Mouse (Mus musculus) heart, embryonic 15.5 days (tissue): ENCODE measurements around the gene Plscr1. TPM values are rescaled to one million over a fixed set of nuclear protein-coding genes. Genes with fewer than 3 reads are reported as not detected.

Source experiments
- ATAC-seq: fragments of 200-750 bp; cut with Nextera tagmentation; replicated peaks from 2 replicates; pipeline ENCODE4 v1.8.0; 2017; ENCODE audit warnings: low read depth, moderate TSS enrichment; ENCODE audit not compliant: insufficient number of reproducible peaks, insufficient read depth, low FRiP score
- H3K27ac ChIP-seq: fragments of 300-500 bp; sonication (generic); 2 replicates; pipeline ENCODE4 v1.5.1; 2015; ENCODE audit warnings: mild to moderate bottlenecking, inconsistent platforms
- H3K27me3 ChIP-seq: fragments of 300-500 bp; sonication (generic); 2 replicates; pipeline ENCODE4 v1.6.1; 2015; ENCODE audit warnings: inconsistent platforms
- H3K36me3 ChIP-seq: fragments of 300-500 bp; sonication (generic); 2 replicates; pipeline ENCODE4 v1.6.1; 2015; ENCODE audit warnings: mild to moderate bottlenecking, inconsistent platforms
- H3K4me1 ChIP-seq: fragments of 300-500 bp; sonication (generic); replicated peaks from 2 replicates; pipeline ENCODE4 v1.6.1; 2015; ENCODE audit warnings: inconsistent platforms
- H3K4me2 ChIP-seq: fragments of 300-500 bp; sonication (generic); 2 replicates; pipeline ENCODE4 v1.6.1; 2015; ENCODE audit warnings: inconsistent platforms, mild to moderate bottlenecking, moderate library complexity
- H3K4me3 ChIP-seq: fragments of 300-500 bp; sonication (generic); 2 replicates; pipeline ENCODE4 v1.5.1; 2015; ENCODE audit warnings: mild to moderate bottlenecking, inconsistent platforms
- H3K9ac ChIP-seq: fragments of 300-500 bp; sonication (generic); 2 replicates; pipeline ENCODE4 v1.6.1; 2015; ENCODE audit warnings: mild to moderate bottlenecking, inconsistent platforms
- H3K9me3 ChIP-seq: fragments of 300-500 bp; sonication (generic); replicated peaks from 2 replicates; pipeline ENCODE4 v1.6.1; 2016; ENCODE audit warnings: inconsistent platforms
- WGBS: fragments of 180-500 bp; shearing (Covaris S2); methylation state at CpG from one replicate; pipeline ENCODE4 v1.1.7; 2015; ENCODE audit warnings: mixed read lengths; 5-methylcytosine and 5-hydroxymethylcytosine counted together
- polyA plus RNA-seq: library from polyadenylated mRNA; unstranded; fragments of >200 nt; fragmentation: Nextera tagmentation; extraction: Ambion mirVana; gene quantifications from 2 replicates; pipeline ENCODE4 v1.2.1, GENCODE M21; 2015

Plscr1 gene
- polyA plus RNA-seq, 1 experiment from 2014 or later = 25.0 TPM

DNA sequence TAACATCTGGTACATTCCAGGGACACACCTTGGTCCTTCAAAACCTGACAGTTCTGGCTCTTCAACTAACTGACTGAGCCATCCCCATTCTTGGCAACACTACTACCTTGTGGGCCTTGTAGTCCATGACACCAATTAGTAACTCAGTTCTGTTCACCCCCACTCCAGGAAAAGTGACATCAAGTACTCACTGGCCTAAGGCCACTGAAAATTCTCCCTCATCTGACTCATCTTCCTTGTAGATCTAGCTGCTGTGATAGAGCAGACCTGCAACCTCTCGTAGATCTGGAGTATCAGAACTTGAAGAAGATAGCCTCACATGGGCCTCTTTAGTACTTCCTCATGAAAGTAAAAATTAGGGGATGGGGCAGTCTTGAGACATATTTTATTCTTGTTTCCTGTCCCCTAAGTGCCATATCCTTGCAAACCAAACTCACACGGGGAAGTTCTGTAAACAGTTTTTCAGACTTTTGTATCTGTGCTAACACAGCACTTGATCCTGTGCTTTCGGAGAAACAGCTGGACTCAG, 23.4 kb upstream of the Plscr1 start:
- no peak for ATAC-seq
- Histone ChIP-seq H3K27me3 (no peaks in the 10 kb centered on the region), H3K4me2 (no peak overlapping the region), H3K4me3 (no peak overlapping the region), H3K4me1 (no peaks in the 10 kb centered on the region), H3K27ac (no peak overlapping the region), H3K36me3 (no peaks in the 10 kb centered on the region), H3K9me3 (no peaks in the 10 kb centered on the region), H3K9ac (no peak overlapping the region)
- 67% methylated on average over 3 of the region's 3 CpGs for whole genome bisulfite sequencing

DNA sequence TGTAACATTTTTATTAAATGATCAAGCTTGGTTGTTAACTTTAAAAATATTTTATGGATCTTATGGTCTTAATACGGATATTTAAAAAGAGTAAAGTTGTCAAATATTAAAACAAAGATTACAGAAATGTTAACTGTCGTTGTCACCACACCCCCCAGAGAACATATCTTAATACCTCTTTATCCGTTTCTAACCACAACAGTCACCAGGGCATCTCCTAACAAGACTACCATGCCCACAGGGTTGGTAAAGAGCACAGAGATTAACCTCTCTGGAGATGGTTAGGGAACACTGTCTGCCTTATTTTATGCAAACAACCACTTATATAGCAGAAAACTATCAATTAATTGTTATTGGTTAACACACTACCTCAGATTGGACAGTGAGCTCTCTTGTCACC, 22.8 kb upstream of the Plscr1 start:
- no peak overlapping the region for H3K9ac ChIP-seq
- H3K4me2 ChIP-seq = no peak overlapping the region
- WGBS = 75% methylated on average over 3 of the region's 3 CpGs
- H3K27ac ChIP-seq = no peak overlapping the region
- ATAC-seq = no peak
- H3K4me3 ChIP-seq = no peak overlapping the region
- no peaks in the 10 kb centered on the region for H3K9me3 ChIP-seq
- no peaks in the 10 kb centered on the region for H3K36me3 ChIP-seq
- no peaks in the 10 kb centered on the region for H3K27me3 ChIP-seq
- no peaks in the 10 kb centered on the region for H3K4me1 ChIP-seq

- Histone ChIP-seq H3K9me3 (no peaks in the 10 kb centered on the region), H3K36me3 (no peaks in the 10 kb centered on the region)
Observed at GRCm38 (mm10) chr9:92228867-92229832, 20.4 kb upstream of the Plscr1 start.

GRCm38 (mm10) chr9:92229833-92230205, 19.7 kb upstream of the Plscr1 start:
- no peak overlapping the region for H3K4me3 ChIP-seq
- no peak overlapping the region for H3K9ac ChIP-seq
- H3K27me3 ChIP-seq = no peaks in the 10 kb centered on the region
- no peaks in the 10 kb centered on the region for H3K4me1 ChIP-seq
- no peaks in the 10 kb centered on the region for H3K9me3 ChIP-seq
- 29% methylated on average over 2 of the region's 2 CpGs for WGBS
- ATAC-seq = no peak
- no peak overlapping the region for H3K27ac ChIP-seq
- H3K36me3 ChIP-seq = no peaks in the 10 kb centered on the region
- H3K4me2 ChIP-seq = no peak overlapping the region

More at GRCm38 (mm10) chr9:92228867-92229832, 20.4 kb upstream of the Plscr1 start:
- H3K4me3 ChIP-seq = no peak overlapping the region
- H3K9ac ChIP-seq = no peak overlapping the region
- no peak for ATAC-seq
- H3K27ac ChIP-seq = no peak overlapping the region
- H3K4me1 ChIP-seq = no peaks in the 10 kb centered on the region
- no peak overlapping the region for H3K4me2 ChIP-seq
- no peaks in the 10 kb centered on the region for H3K27me3 ChIP-seq
- WGBS = 79% methylated on average over 16 of the region's 16 CpGs

DNA sequence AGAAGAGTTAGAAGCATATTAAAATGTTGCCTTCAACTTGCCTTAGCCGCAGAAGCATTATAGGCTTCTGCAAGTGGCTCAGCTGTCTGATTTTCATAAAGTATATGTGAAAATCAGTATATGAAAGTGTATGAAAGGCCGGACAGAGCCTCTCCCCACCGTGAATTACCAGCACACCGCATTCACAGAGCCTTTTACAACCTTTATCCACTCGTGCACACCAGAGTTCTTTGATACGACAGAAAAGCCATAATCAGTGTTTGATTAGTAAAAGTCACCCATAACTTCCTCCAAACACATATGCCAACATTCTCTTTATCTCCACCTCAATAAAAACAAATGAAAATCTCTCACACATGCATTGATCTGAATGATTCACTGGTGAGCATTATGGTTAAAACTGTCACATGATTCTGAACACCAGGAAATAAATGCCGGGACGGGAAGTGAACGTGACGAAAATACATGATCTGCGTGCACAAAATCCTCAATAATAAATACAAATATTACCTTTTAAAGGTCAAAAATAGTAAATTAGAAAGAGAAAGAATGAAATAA, 14.6 kb upstream of the Plscr1 start:
- Histone ChIP-seq H3K4me3 (no peak overlapping the region), H3K27ac (no peak overlapping the region), H3K9me3 (no peaks in the 10 kb centered on the region), H3K27me3 (no peaks in the 10 kb centered on the region), H3K36me3 (no peaks in the 10 kb centered on the region), H3K4me2 (no peak overlapping the region), H3K4me1 (no peaks in the 10 kb centered on the region), H3K9ac (no peak overlapping the region)
- 83% methylated on average over 11 of the region's 11 CpGs for WGBS
- no peak for ATAC-seq

DNA sequence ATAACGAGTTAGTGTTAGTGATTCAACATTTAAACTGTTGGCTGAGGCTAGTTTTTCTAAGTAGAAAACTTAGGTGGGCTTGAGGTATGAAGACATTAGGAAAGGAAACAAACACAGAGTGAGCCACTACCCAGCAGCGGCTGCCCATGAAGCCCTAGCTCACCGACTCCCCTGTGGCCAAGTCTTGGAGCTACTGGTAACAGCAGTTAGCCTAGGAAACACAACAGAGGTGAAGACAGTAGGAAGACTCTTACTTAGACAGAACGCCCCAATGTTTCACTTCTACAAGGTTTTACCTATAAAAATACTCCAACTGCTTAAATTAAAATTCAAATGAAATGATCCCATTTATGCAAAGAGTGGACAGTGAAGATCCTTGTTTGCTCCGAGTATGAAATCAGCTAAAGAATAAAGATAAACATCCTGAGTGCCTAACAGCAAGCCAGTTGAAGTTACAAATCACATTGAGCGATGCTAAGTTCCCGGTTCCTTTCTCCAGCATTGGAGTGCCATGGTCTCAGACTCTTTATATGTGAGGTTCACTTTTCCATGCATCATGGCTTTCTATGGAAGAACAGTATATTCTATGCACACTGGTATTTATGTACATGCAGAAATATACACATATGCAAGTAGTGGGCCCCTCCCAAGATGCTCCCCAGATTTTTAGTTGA, 640 bp upstream of the Plscr1 start:
- WGBS = 77% methylated on average over 7 of the region's 7 CpGs
- Histone ChIP-seq H3K4me3 (no peak overlapping the region), H3K4me2 (no peak overlapping the region), H3K27ac (no peak overlapping the region), H3K36me3 (no peaks in the 10 kb centered on the region), H3K9ac (no peak overlapping the region), H3K27me3 (no peaks in the 10 kb centered on the region), H3K9me3 (no peaks in the 10 kb centered on the region), H3K4me1 (peaks cover 10% of the 10 kb centered on the region)
- ATAC-seq = no peak

- H3K9ac ChIP-seq = peak overlapping the region; percentile 71
Observed at GRCm38 (mm10) chr9:92249987-92250772, 630 bp downstream of the Plscr1 start.

DNA sequence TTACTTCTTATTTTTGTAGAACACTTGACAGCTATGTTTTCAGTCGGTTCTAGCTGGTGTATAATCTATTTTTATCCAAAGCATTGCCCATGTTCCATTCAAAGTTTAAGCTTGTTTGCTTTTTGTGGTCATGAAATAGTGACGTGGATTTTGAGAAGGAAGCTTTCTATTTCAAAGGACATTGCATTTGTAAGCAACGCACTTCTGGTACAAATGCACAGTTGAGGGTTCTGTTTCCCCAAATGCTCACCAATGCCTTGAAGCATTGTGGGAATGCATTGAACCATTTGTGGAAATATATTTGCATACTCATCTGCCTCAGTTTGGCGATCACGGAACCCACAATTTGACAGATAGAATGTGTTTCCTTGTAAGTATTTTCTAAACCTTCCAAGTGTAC, 3.2 kb downstream of the Plscr1 start:
- Histone ChIP-seq H3K4me1 (peaks cover 10% of the 10 kb centered on the region), H3K9me3 (no peaks in the 10 kb centered on the region), H3K9ac (no peak overlapping the region), H3K4me3 (no peak overlapping the region), H3K27ac (no peak overlapping the region), H3K4me2 (no peak overlapping the region), H3K27me3 (no peaks in the 10 kb centered on the region), H3K36me3 (no peaks in the 10 kb centered on the region)
- WGBS = 77% methylated on average over 5 of the region's 5 CpGs
- no peak for ATAC-seq

More at GRCm38 (mm10) chr9:92249987-92250772, 630 bp downstream of the Plscr1 start:
- Histone ChIP-seq H3K27me3 (no peaks in the 10 kb centered on the region), H3K36me3 (no peaks in the 10 kb centered on the region), H3K27ac (peak overlapping the region; percentile 94), H3K9me3 (no peaks in the 10 kb centered on the region), H3K4me3 (peak overlapping the region; percentile 66), H3K4me2 (peak overlapping the region; percentile 70), H3K4me1 (peaks cover 10% of the 10 kb centered on the region)
- ATAC-seq = peak; percentile 91
- WGBS = under 1% methylated on average over 40 of the region's 40 CpGs

GRCm38 (mm10) chr9:92253585-92254321, 4.2 kb downstream of the Plscr1 start:
- Histone ChIP-seq H3K4me3 (no peak overlapping the region), H3K36me3 (no peaks in the 10 kb centered on the region), H3K27ac (no peak overlapping the region), H3K4me1 (peaks cover 10% of the 10 kb centered on the region), H3K9ac (no peak overlapping the region), H3K4me2 (no peak overlapping the region), H3K9me3 (no peaks in the 10 kb centered on the region), H3K27me3 (no peaks in the 10 kb centered on the region)
- WGBS = 87% methylated on average over 10 of the region's 10 CpGs
- no peak for ATAC-seq

DNA sequence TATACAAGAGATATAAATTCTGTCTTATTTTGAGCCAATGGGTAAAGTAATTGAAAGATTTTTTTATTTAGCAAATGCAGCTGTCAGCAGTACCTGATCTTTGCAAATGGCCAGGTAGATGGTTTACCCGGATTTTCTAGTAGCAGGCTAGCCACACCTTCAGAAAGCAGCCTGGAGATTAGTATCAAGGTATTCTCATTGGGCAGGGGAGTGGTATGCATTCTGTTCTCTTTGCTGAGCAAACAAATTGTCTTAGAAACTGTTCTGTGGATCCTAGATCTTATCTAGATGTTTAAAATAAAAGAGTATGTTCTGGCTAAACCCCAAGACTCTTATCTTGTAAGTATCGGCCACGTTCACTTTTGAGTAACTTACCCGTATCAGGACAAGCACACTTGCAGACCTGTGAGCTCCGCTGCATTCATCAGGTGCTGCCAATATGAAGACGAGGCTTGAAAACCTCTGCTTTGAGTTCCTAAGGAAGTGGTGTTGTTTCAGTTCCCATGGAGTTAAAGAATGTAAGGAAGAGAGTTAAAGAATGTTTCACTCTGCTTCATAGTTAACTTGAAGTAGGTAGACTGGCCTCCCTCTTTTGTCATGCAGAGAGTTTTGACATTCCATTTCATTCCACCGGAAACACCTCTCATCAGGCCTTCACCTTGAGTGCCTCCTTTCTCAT, 11.1 kb downstream of the Plscr1 start:
- Histone ChIP-seq H3K4me3 (no peak overlapping the region), H3K36me3 (peaks cover 13% of the 10 kb centered on the region; the same call in 1 of the 2 replicates), H3K4me1 (no peaks in the 10 kb centered on the region), H3K9me3 (no peaks in the 10 kb centered on the region), H3K27ac (no peak overlapping the region), H3K4me2 (no peak overlapping the region), H3K9ac (no peak overlapping the region), H3K27me3 (no peaks in the 10 kb centered on the region)
- 53% methylated on average over 7 of the region's 7 CpGs for WGBS
- no peak for ATAC-seq
